Mouse (Mus musculus) neural tube, embryonic 12.5 days (tissue): ENCODE data around the gene Adam12. TPM values are rescaled to one million over a fixed set of nuclear protein-coding genes. Genes with fewer than 3 reads are reported as not detected.
A peak's percentile ranks its signal among the peaks of the same experiment; 100 is the strongest.

Source experiments
- ATAC-seq: fragments of 200-750 bp; cut with Nextera tagmentation; 2 replicates; pipeline ENCODE4 v1.8.0; 2017; ENCODE audit warnings: low read depth, mild to moderate bottlenecking, moderate TSS enrichment, moderate library complexity; ENCODE audit not compliant: low FRiP score
- H3K27ac ChIP-seq: fragments of 300-500 bp; sonication (generic); 2 replicates; pipeline ENCODE4 v1.5.1; 2016
- H3K27me3 ChIP-seq: fragments of 300-500 bp; sonication (generic); replicated peaks from 2 replicates; pipeline ENCODE4 v1.6.1; 2016; ENCODE audit warnings: mild to moderate bottlenecking
- H3K36me3 ChIP-seq: fragments of 300-500 bp; sonication (generic); 2 replicates; pipeline ENCODE4 v1.6.1; 2016; ENCODE audit warnings: mild to moderate bottlenecking
- H3K4me1 ChIP-seq: fragments of 300-500 bp; sonication (generic); 2 replicates; pipeline ENCODE4 v1.6.1; 2016
- H3K4me2 ChIP-seq: fragments of 300-500 bp; sonication (generic); replicated peaks from 2 replicates; pipeline ENCODE4 v1.6.1; 2016; ENCODE audit warnings: mild to moderate bottlenecking
- H3K4me3 ChIP-seq: fragments of 300-500 bp; sonication (generic); 2 replicates; pipeline ENCODE4 v1.5.1; 2016
- H3K9ac ChIP-seq: fragments of 300-500 bp; sonication (generic); 2 replicates; pipeline ENCODE4 v1.6.1; 2016; ENCODE audit warnings: mild to moderate bottlenecking
- H3K9me3 ChIP-seq: fragments of 300-500 bp; sonication (generic); 2 replicates; pipeline ENCODE4 v1.6.1; 2016; ENCODE audit warnings: mild to moderate bottlenecking
- WGBS: fragments of 180-500 bp; shearing (Covaris S2); methylation state at CpG from one replicate; pipeline ENCODE4 v1.1.7; 2016; 5-methylcytosine and 5-hydroxymethylcytosine counted together
- microRNA-seq: library from miRNA; unstranded; fragments of <30 nt; microRNA quantifications from one replicate; pipeline ENCODE4, GENCODE M21; 2017
- polyA plus RNA-seq: library from polyadenylated mRNA; unstranded; fragments of >200 nt; fragmentation: Nextera tagmentation; extraction: Ambion mirVana; gene quantifications from 2 replicates; pipeline ENCODE4 v1.2.1, GENCODE M21; 2016

The Adam12 gene
- polyA plus RNA-seq, 1 experiment from 2014 or later = 3.9 TPM

GRCm38 (mm10) chr7:133862723-133863122, 369.2 kb downstream of the Adam12 start:
- Histone ChIP-seq H3K36me3 (no peaks in the 10 kb centered on the region), H3K4me2 (no peak overlapping the region), H3K27me3 (no peaks in the 10 kb centered on the region), H3K4me1 (no peaks in the 10 kb centered on the region), H3K4me3 (no peak overlapping the region), H3K27ac (no peak overlapping the region), H3K9me3 (no peaks in the 10 kb centered on the region), H3K9ac (no peak overlapping the region)
- WGBS = 83% methylated on average over 5 of the region's 5 CpGs
- no peak for ATAC-seq

GRCm38 (mm10) chr7:133862233-133862632, 369.7 kb downstream of the Adam12 start:
- no peak overlapping the region for H3K9ac ChIP-seq
- ATAC-seq = no peak
- WGBS = 96% methylated on average over 6 of the region's 6 CpGs

GRCm38 (mm10) chr7:133859548-133859947, 372.4 kb downstream of the Adam12 start:
- no peaks in the 10 kb centered on the region for H3K9me3 ChIP-seq

More at GRCm38 (mm10) chr7:133862233-133862632, 369.7 kb downstream of the Adam12 start:
- H3K9me3 ChIP-seq = no peaks in the 10 kb centered on the region
- no peaks in the 10 kb centered on the region for H3K36me3 ChIP-seq
- H3K27ac ChIP-seq = no peak overlapping the region
- no peaks in the 10 kb centered on the region for H3K27me3 ChIP-seq
- no peak overlapping the region for H3K4me2 ChIP-seq
- no peaks in the 10 kb centered on the region for H3K4me1 ChIP-seq
- H3K4me3 ChIP-seq = no peak overlapping the region

GRCm38 (mm10) chr7:133858506-133858905, 373.4 kb downstream of the Adam12 start:
- H3K4me3 ChIP-seq = no peak overlapping the region
- ATAC-seq = no peak
- no peaks in the 10 kb centered on the region for H3K9me3 ChIP-seq
- no peak overlapping the region for H3K27ac ChIP-seq
- no peaks in the 10 kb centered on the region for H3K36me3 ChIP-seq
- no peak overlapping the region for H3K4me2 ChIP-seq
- no peak overlapping the region for H3K9ac ChIP-seq
- 95% methylated on average over 3 of the region's 3 CpGs for WGBS
- H3K4me1 ChIP-seq = no peaks in the 10 kb centered on the region
- no peaks in the 10 kb centered on the region for H3K27me3 ChIP-seq

More at GRCm38 (mm10) chr7:133859548-133859947, 372.4 kb downstream of the Adam12 start:
- no peaks in the 10 kb centered on the region for H3K4me1 ChIP-seq
- H3K9ac ChIP-seq = no peak overlapping the region
- no peaks in the 10 kb centered on the region for H3K36me3 ChIP-seq
- no peaks in the 10 kb centered on the region for H3K27me3 ChIP-seq
- no peak overlapping the region for H3K4me3 ChIP-seq
- no peak overlapping the region for H3K4me2 ChIP-seq
- ATAC-seq = no peak
- 87% methylated on average over 4 of the region's 4 CpGs for WGBS
- H3K27ac ChIP-seq = no peak overlapping the region

GRCm38 (mm10) chr7:133856278-133856677, 375.7 kb downstream of the Adam12 start:
- WGBS = 29% methylated on average over 3 of the region's 3 CpGs
- H3K27me3 ChIP-seq = no peaks in the 10 kb centered on the region; the same call in 1 of the 2 replicates
- H3K4me2 ChIP-seq = no peak overlapping the region
- no peak overlapping the region for H3K4me3 ChIP-seq
- H3K4me1 ChIP-seq = no peaks in the 10 kb centered on the region
- peak; percentile 63 for ATAC-seq
- no peak overlapping the region for H3K27ac ChIP-seq
- no peak overlapping the region for H3K9ac ChIP-seq
- no peaks in the 10 kb centered on the region for H3K36me3 ChIP-seq
- H3K9me3 ChIP-seq = no peaks in the 10 kb centered on the region

- Histone ChIP-seq H3K9ac (no peak overlapping the region), H3K4me2 (no peak overlapping the region), H3K36me3 (no peaks in the 10 kb centered on the region), H3K4me1 (no peaks in the 10 kb centered on the region), H3K9me3 (no peaks in the 10 kb centered on the region), H3K27me3 (no peaks in the 10 kb centered on the region; the same call in 1 of the 2 replicates), H3K27ac (no peak overlapping the region), H3K4me3 (no peak overlapping the region)
- no peak for ATAC-seq
These were observed 381.2 kb downstream of the Adam12 start for GRCm38 (mm10) chr7:133850735-133851134.

- Histone ChIP-seq H3K4me1 (no peaks in the 10 kb centered on the region), H3K4me3 (no peak overlapping the region), H3K36me3 (no peaks in the 10 kb centered on the region), H3K4me2 (no peak overlapping the region), H3K9ac (no peak overlapping the region), H3K9me3 (no peaks in the 10 kb centered on the region), H3K27me3 (no peaks in the 10 kb centered on the region), H3K27ac (no peak overlapping the region)
- WGBS = 80% methylated on average over 2 of the region's 2 CpGs
- no peak for ATAC-seq
These were observed 383.8 kb downstream of the Adam12 start for GRCm38 (mm10) chr7:133848180-133848579.

- H3K27me3 ChIP-seq = no peaks in the 10 kb centered on the region
- H3K4me1 ChIP-seq = no peaks in the 10 kb centered on the region
- WGBS = 43% methylated on average over 1 of the region's 1 CpGs
- no peaks in the 10 kb centered on the region for H3K36me3 ChIP-seq
- H3K4me2 ChIP-seq = no peak overlapping the region
- H3K9ac ChIP-seq = no peak overlapping the region
- H3K4me3 ChIP-seq = no peak overlapping the region
- no peak overlapping the region for H3K27ac ChIP-seq
- no peak for ATAC-seq
- no peaks in the 10 kb centered on the region for H3K9me3 ChIP-seq
These were observed 384.8 kb downstream of the Adam12 start for GRCm38 (mm10) chr7:133847175-133847574.

- Histone ChIP-seq H3K27me3 (no peaks in the 10 kb centered on the region), H3K4me3 (no peak overlapping the region), H3K36me3 (no peaks in the 10 kb centered on the region), H3K9me3 (no peaks in the 10 kb centered on the region), H3K4me1 (no peaks in the 10 kb centered on the region), H3K9ac (no peak overlapping the region), H3K4me2 (no peak overlapping the region), H3K27ac (no peak overlapping the region)
- 69% methylated on average over 6 of the region's 6 CpGs for WGBS
- ATAC-seq = no peak
These were observed 389.9 kb downstream of the Adam12 start for GRCm38 (mm10) chr7:133842079-133842478.

GRCm38 (mm10) chr7:133839546-133839945, 392.4 kb downstream of the Adam12 start:
- no peak for ATAC-seq
- 87% methylated on average over 4 of the region's 4 CpGs for WGBS

More at GRCm38 (mm10) chr7:133839546-133839945, 392.4 kb downstream of the Adam12 start:
- no peaks in the 10 kb centered on the region for H3K4me1 ChIP-seq
- H3K27ac ChIP-seq = no peak overlapping the region
- H3K9ac ChIP-seq = no peak overlapping the region
- H3K4me2 ChIP-seq = no peak overlapping the region
- no peaks in the 10 kb centered on the region for H3K36me3 ChIP-seq
- no peak overlapping the region for H3K4me3 ChIP-seq
- H3K9me3 ChIP-seq = no peaks in the 10 kb centered on the region
- no peaks in the 10 kb centered on the region for H3K27me3 ChIP-seq

Small RNA genes lying within 50 kb of the gene (microRNA-seq; reads per million reads assigned to microRNA genes)
- gene Gm23631 = not detected

Other genes with a start within 250 kb of the Adam12 start
- gene D7Ertd443e, start 153.5 kb upstream of the Adam12 start, polyA plus RNA-seq = 0.18 TPM in 1 of 2 replicates, not detected in the other